Mouse (Mus musculus) lung, adult 2 months (tissue): Measurements from ENCODE around the gene Zfp961. TPM values are rescaled to one million over a fixed set of nuclear protein-coding genes. Genes with fewer than 3 reads are reported as not detected.
A peak's percentile ranks its signal among the peaks of the same experiment; 100 is the strongest.
"Not testable (repeated sequence)": the region's sequence is repeated elsewhere in the genome, so short reads cannot be mapped to it uniquely, and the experiment has no call there.

ENCODE experiments used
- DNase-seq: peaks from one replicate; pipeline ENCODE4 v3.0.0; 2022
- H3K4me1 ChIP-seq: fragments of 200-500 bp; 2 replicates; pipeline ENCODE4 v1.6.1; 2011; ENCODE audit warnings: low read length; ENCODE audit not compliant: control insufficient read depth, insufficient read depth
- H3K4me3 ChIP-seq: fragments of 200-500 bp; replicated peaks from 2 replicates; pipeline ENCODE3; 2011; ENCODE audit warnings: low read depth, mild to moderate bottlenecking, control low read depth, low read length; ENCODE audit errors: extremely low read depth
- CTCF ChIP-seq: fragments of 200-500 bp; IDR thresholded peaks from 2 replicates; pipeline ENCODE4 v1.5.1; 2011; ENCODE audit warnings: mild to moderate bottlenecking, low read length, control low read depth; ENCODE audit not compliant: insufficient read depth
- POLR2A ChIP-seq: fragments of 200-500 bp; IDR thresholded peaks from 2 replicates; pipeline ENCODE4 v1.6.1; 2011; ENCODE audit warnings: low read depth, mild to moderate bottlenecking, control low read depth, low read length, borderline replicate concordance; ENCODE audit errors: extremely low read depth
- WGBS: fragments of 180-500 bp; shearing (Covaris S2); methylation state at CpG from one replicate; pipeline ENCODE4 v1.1.7; 2018; 5-methylcytosine and 5-hydroxymethylcytosine counted together
- polyA plus RNA-seq: library from polyadenylated mRNA; depleted of rRNA; stranded (reverse); fragments of >200 nt; gene quantifications from 2 replicates; pipeline ENCODE4 v1.2.3, GENCODE M21; 2012

Zfp961 gene
- polyA plus RNA-seq, 1 experiment, result 5.2 TPM

GRCm38 (mm10) chr8:71926551-71926950 lies 24.3 kb upstream of the Zfp961 start:
- no peak for DNase-seq
- no peak for TF ChIP-seq POLR2A
- no peak for TF ChIP-seq CTCF
- H3K4me1 ChIP-seq, result no peaks in the 10 kb centered on the region; the same call in none of the 2 replicates
- H3K4me3 ChIP-seq, result no peak overlapping the region
- WGBS, result 74% methylated on average over 3 of the region's 3 CpGs

- TF ChIP-seq POLR2A (no peak), CTCF (no peak)
Measured at GRCm38 (mm10) chr8:71927779-71928178, 23.1 kb upstream of the Zfp961 start.

GRCm38 (mm10) chr8:71938037-71938436 lies 12.8 kb upstream of the Zfp961 start:
- not testable (repeated sequence) for DNase-seq, H3K4me3 ChIP-seq, H3K4me1 ChIP-seq
- whole genome bisulfite sequencing, result 76% methylated on average over 2 of the region's 2 CpGs

More at GRCm38 (mm10) chr8:71927779-71928178, 23.1 kb upstream of the Zfp961 start:
- Histone ChIP-seq H3K4me1 (no peaks in the 10 kb centered on the region; the same call in 1 of the 2 replicates), H3K4me3 (no peak overlapping the region)
- DNase-seq, result no peak

- WGBS, result 66% methylated on average over 2 of the region's 2 CpGs
- TF ChIP-seq POLR2A, result no peak
- no peak for DNase-seq
- H3K4me1 ChIP-seq, result no peaks in the 10 kb centered on the region
- no peak overlapping the region for H3K4me3 ChIP-seq
Measured at GRCm38 (mm10) chr8:71940293-71941208, 10.3 kb upstream of the Zfp961 start.

- H3K4me1 ChIP-seq, result no peaks in the 10 kb centered on the region
- WGBS, result 85% methylated on average over 1 of the region's 1 CpGs
- no peak overlapping the region for H3K4me3 ChIP-seq
- TF ChIP-seq CTCF, result no peak
- TF ChIP-seq POLR2A, result no peak
- no peak for DNase-seq
Measured at GRCm38 (mm10) chr8:71941776-71942175, 9.1 kb upstream of the Zfp961 start.

GRCm38 (mm10) chr8:71948624-71949023 lies 2.2 kb upstream of the Zfp961 start:
- 89% methylated on average over 5 of the region's 5 CpGs for WGBS
- H3K4me1 ChIP-seq, result peaks cover 6% of the 10 kb centered on the region
- H3K4me3 ChIP-seq, result no peak overlapping the region
- no peak for TF ChIP-seq CTCF
- TF ChIP-seq POLR2A, result no peak
- DNase-seq, result no peak

GRCm38 (mm10) chr8:71951436-71952161 lies 761 bp downstream of the Zfp961 start:
- peaks cover 6% of the 10 kb centered on the region for H3K4me1 ChIP-seq
- 14% methylated on average over 14 of the region's 14 CpGs for WGBS
- peak; percentile 19 for DNase-seq
- peak overlapping the region; percentile 46 for H3K4me3 ChIP-seq
- TF ChIP-seq CTCF, result no peak
- TF ChIP-seq POLR2A, result no peak

GRCm38 (mm10) chr8:71952489-71952888 lies 1.7 kb downstream of the Zfp961 start:
- Histone ChIP-seq H3K4me3 (no peak overlapping the region), H3K4me1 (peaks cover 6% of the 10 kb centered on the region)
- WGBS, result 76% methylated on average over 1 of the region's 1 CpGs
- TF ChIP-seq POLR2A (no peak), CTCF (no peak)
- no peak for DNase-seq

- not testable (repeated sequence) for DNase-seq, H3K4me3 ChIP-seq, H3K4me1 ChIP-seq
- 85% methylated on average over 16 of the region's 16 CpGs for WGBS
Measured at GRCm38 (mm10) chr8:71952961-71953700, 2.3 kb downstream of the Zfp961 start.
